Comparison of ENCODE assay signal across 8 mouse cellular contexts in the genomic region with DNA sequence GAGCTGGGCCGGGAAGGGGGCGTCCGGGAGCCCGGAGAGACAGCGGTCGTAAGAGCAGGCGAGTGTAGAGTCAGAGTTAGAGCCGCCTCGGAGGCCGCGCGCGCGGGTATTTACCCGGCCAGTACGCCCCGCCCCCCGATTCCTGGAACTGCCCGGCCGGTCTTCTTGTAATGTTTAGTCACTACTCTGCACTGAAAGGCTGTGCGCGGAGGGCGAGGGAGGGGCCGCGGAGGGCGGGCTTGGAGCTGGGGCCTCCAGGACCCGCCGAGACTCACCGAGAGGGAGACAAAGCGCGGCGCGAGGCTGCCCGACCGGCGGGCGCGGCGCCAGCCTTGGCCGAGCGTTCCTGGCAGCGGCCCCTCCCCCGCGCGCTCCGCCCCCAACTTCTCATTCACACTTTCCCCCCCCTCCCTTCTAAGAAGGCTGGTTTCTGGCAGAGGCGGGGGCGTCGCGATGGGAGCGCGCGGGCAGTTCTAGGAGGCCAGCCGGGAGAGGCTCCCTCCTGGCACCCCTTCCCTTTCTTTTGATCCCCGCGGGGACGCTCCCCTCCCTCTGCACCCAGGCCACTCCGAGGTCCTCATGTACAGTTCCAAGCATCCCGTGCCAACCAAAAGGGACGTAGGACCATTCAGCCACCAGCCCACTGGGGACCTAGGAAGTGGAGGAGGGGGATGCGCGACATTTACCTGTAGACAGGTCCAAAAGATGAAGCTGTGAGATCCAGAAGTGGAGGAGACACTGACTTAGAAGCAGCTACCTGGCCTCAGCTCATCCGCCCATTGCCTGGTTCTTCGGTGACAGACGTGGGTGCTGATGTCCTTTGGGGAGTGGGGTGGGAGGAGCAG. TPM values are rescaled to one million over a fixed set of nuclear protein-coding genes. Genes with fewer than 3 reads are reported as not detected.
DNase-seq lines count a peak whose midpoint lies in the region; ATAC-seq lines count a peak whose summit lies in the region.

No protein-coding gene starts in this region.

- H3K27ac ChIP-seq in intestine, embryonic 14.5 days (ENCODE audit: low read depth), result peak overlapping the region; percentile 97

- H3K9me3 ChIP-seq in intestine, embryonic 14.5 days (ENCODE audit: control insufficient read depth, low read length), result no peaks in the 10 kb centered on the region

- H3K4me2 ChIP-seq in intestine, embryonic 14.5 days (ENCODE audit: low read length), result peak overlapping the region; percentile 75

- peak; percentile 94 for ATAC-seq in intestine, embryonic 14.5 days (replicated peaks; ENCODE audit: low FRiP score, low TSS enrichment, low read depth)
- peak; percentile 64 for ATAC-seq in megakaryocyte progenitor cell, adult 5-6 weeks (replicated peaks; ENCODE audit: poor library complexity)

- peaks cover 4% of the 10 kb centered on the region; the same call in 1 of the 2 replicates for H3K36me3 ChIP-seq in intestine, embryonic 14.5 days (ENCODE audit: control insufficient read depth, insufficient read depth, low read length)

- peak; percentile 95 to 99 for DNase-seq in adrenal gland, adult 18-20 months (ENCODE audit: low spot score in 2 of 2)
- DNase-seq in embryo, embryonic 10.5 days (ENCODE audit: low spot score), result peak; percentile 96
- peak; percentile 98 for DNase-seq in gastrocnemius, postnatal 14 days
- peak; percentile 98 for DNase-seq in intestine, embryonic 14.5 days (ENCODE audit: low spot score)
- DNase-seq in left cerebral cortex, postnatal 10 days (ENCODE audit: extremely low spot score in 1 of 2, low spot score in 2 of 2), result peak; percentile 85 to 96
- peak; percentile 83 to 86 for DNase-seq in right cerebral cortex, postnatal 36 days (ENCODE audit: low spot score in 2 of 2)
- DNase-seq in yolk sac, embryonic 10.5 days (ENCODE audit: low spot score), result peak; percentile 99

- intact Hi-C loops in gastrocnemius, postnatal 14 days (cut with DNase I; ENCODE audit: low total_unique reads), result loop anchor here (5.0 kb wide), 2 partner anchors 57 to 97 kb away; a partner anchor contains a TSS
- intact Hi-C loops in left cerebral cortex, postnatal 10 days (cut with DNase I), result loop anchor here (5.0 kb wide), 3 partner anchors 37 to 97 kb away; a partner anchor contains a TSS

- WGBS in intestine, embryonic 14.5 days, result under 1% methylated on average over 52 of the region's 65 CpGs

- 0 out of 2 replicates have a peak, but pooled peaks cover 3% of the 10 kb centered on the region for H3K27me3 ChIP-seq in intestine, embryonic 14.5 days (replicated peaks; ENCODE audit: control insufficient read depth, insufficient read depth, low read length)

- H3K9ac ChIP-seq in intestine, embryonic 14.5 days (ENCODE audit: low read length), result peak overlapping the region; percentile 90

- peaks cover 44% of the 10 kb centered on the region for H3K4me1 ChIP-seq in intestine, embryonic 14.5 days (replicated peaks; ENCODE audit: control insufficient read depth, insufficient read depth, low read length)

- H3K4me3 ChIP-seq in intestine, embryonic 14.5 days (ENCODE audit: low read depth, low read length), result peak overlapping the region; percentile 77

RNA-seq across cellular contexts. Expression of a gene that starts 0.5 kb away (rescaled TPM):
- 1 to 10 TPM; 4.2 to 5.6 TPM for total RNA-seq in adrenal gland, adult 18-20 months (2021)
- total RNA-seq in gastrocnemius, postnatal 14 days (2021), result 1 to 10 TPM; 2.9 to 3.7 TPM
- polyA plus RNA-seq in intestine, embryonic 14.5 days (2014; fragmentation: Nextera tagmentation; extraction: Ambion mirVana), result 8.1 and 8.7 TPM in 2 replicates
- 1 to 10 TPM; 2.3 to 2.6 TPM for total RNA-seq in left cerebral cortex, postnatal 10 days (2021)
- 0.76 and 0.96 TPM in 2 replicates for total RNA-seq in megakaryocyte progenitor cell, adult 5-6 weeks (2015)
- 0.79 and 1.1 TPM in 2 replicates for total RNA-seq in megakaryocyte progenitor cell, adult 5-6 weeks (2017)

RNA-seq across cellular contexts. Expression of a gene that starts 16.8 kb away (rescaled TPM):
- total RNA-seq in adrenal gland, adult 18-20 months (2021), result 10 to 100 TPM; 47.8 to 65.5 TPM
- total RNA-seq in gastrocnemius, postnatal 14 days (2021), result 10 to 100 TPM; 15.6 to 17.1 TPM
- 31.6 and 33.8 TPM in 2 replicates for polyA plus RNA-seq in intestine, embryonic 14.5 days (2014; fragmentation: Nextera tagmentation; extraction: Ambion mirVana)
- 10 to 100 TPM; 58.6 to 62.3 TPM for total RNA-seq in left cerebral cortex, postnatal 10 days (2021)
- total RNA-seq in megakaryocyte progenitor cell, adult 5-6 weeks (2015), result 13.0 and 14.7 TPM in 2 replicates
- 15.6 and 18.7 TPM in 2 replicates for total RNA-seq in megakaryocyte progenitor cell, adult 5-6 weeks (2017)

Comparison
In these comparisons a context has a peak if more than half of its experiments do, and no peak if none do; other contexts are left out.
1. Peak in every context shown above with its lines: DNase-seq, ATAC-seq, H3K4me3 ChIP-seq and H3K27ac ChIP-seq.